Mouse (Mus musculus): ENCODE results near the gene Cadm3. TPM values are rescaled to one million over a fixed set of nuclear protein-coding genes. Genes with fewer than 3 reads are reported as not detected.

Gene Cadm3
- polyA plus RNA-seq, 1 experiment from 2014 or later, result 19.4 TPM

GRCm38 (mm10) chr1:173348527-173348926 lies 19.0 kb downstream of the Cadm3 start:
- Histone ChIP-seq H3K4me3 (ENCODE audit: low read depth, low read length) (no peak overlapping the region), H3K27ac (ENCODE audit: low read depth, low read length) (no peak overlapping the region), H3K9me3 (ENCODE audit: control insufficient read depth, low read length) (no peaks in the 10 kb centered on the region), H3K4me1 (ENCODE audit: control insufficient read depth, insufficient read depth, low read length) (peaks cover 19% of the 10 kb centered on the region), H3K4me2 (no peak overlapping the region), H3K9ac (ENCODE audit: low read length) (no peak overlapping the region), H3K36me3 (ENCODE audit: control insufficient read depth, insufficient read depth, low read length) (no peaks in the 10 kb centered on the region), H3K27me3 (ENCODE audit: control insufficient read depth, insufficient read depth, low read length) (no peaks in the 10 kb centered on the region)
- DNase-seq (ENCODE audit: low spot score, missing footprints), result no peak
- no peak for ATAC-seq (ENCODE audit: low FRiP score)
- WGBS, result 14% methylated on average over 1 of the region's 1 CpGs

- H3K4me2 ChIP-seq, result no peak overlapping the region
- H3K4me1 ChIP-seq (ENCODE audit: control insufficient read depth, insufficient read depth, low read length), result peaks cover 6% of the 10 kb centered on the region
- no peaks in the 10 kb centered on the region for H3K36me3 ChIP-seq (ENCODE audit: control insufficient read depth, insufficient read depth, low read length)
- H3K27me3 ChIP-seq (ENCODE audit: control insufficient read depth, insufficient read depth, low read length), result no peaks in the 10 kb centered on the region
- no peak overlapping the region for H3K27ac ChIP-seq (ENCODE audit: low read depth, low read length)
- no peak overlapping the region for H3K9ac ChIP-seq (ENCODE audit: low read length)
- H3K9me3 ChIP-seq (ENCODE audit: control insufficient read depth, low read length), result no peaks in the 10 kb centered on the region
- DNase-seq (ENCODE audit: low spot score, missing footprints) (no peak), ATAC-seq (ENCODE audit: low FRiP score) (no peak)
- 88% methylated on average over 4 of the region's 4 CpGs for WGBS
- H3K4me3 ChIP-seq (ENCODE audit: low read depth, low read length), result no peak overlapping the region
Observed at GRCm38 (mm10) chr1:173345112-173345511, 22.4 kb downstream of the Cadm3 start.

- Histone ChIP-seq H3K27me3 (ENCODE audit: control insufficient read depth, insufficient read depth, low read length) (no peaks in the 10 kb centered on the region), H3K9ac (ENCODE audit: low read length) (no peak overlapping the region), H3K27ac (ENCODE audit: low read depth, low read length) (no peak overlapping the region), H3K36me3 (ENCODE audit: control insufficient read depth, insufficient read depth, low read length) (no peaks in the 10 kb centered on the region), H3K4me2 (no peak overlapping the region), H3K4me3 (ENCODE audit: low read depth, low read length) (no peak overlapping the region), H3K4me1 (ENCODE audit: control insufficient read depth, insufficient read depth, low read length) (peaks cover 3% of the 10 kb centered on the region; the same call in 1 of the 2 replicates), H3K9me3 (ENCODE audit: control insufficient read depth, low read length) (no peaks in the 10 kb centered on the region)
- DNase-seq (ENCODE audit: low spot score, missing footprints) (no peak), ATAC-seq (ENCODE audit: low FRiP score) (no peak)
- WGBS, result 59% methylated on average over 3 of the region's 3 CpGs
Observed at GRCm38 (mm10) chr1:173343934-173344333, 23.6 kb downstream of the Cadm3 start.

- H3K9ac ChIP-seq (ENCODE audit: low read length), result no peak overlapping the region
- H3K4me1 ChIP-seq (ENCODE audit: control insufficient read depth, insufficient read depth, low read length), result no peaks in the 10 kb centered on the region
- no peak overlapping the region for H3K4me2 ChIP-seq
- H3K9me3 ChIP-seq (ENCODE audit: control insufficient read depth, low read length), result no peaks in the 10 kb centered on the region
- DNase-seq (ENCODE audit: low spot score, missing footprints) (no peak), ATAC-seq (ENCODE audit: low FRiP score) (0 out of 2 replicates have a peak, but pooled peaks have one; percentile 11)
- WGBS, result 79% methylated on average over 1 of the region's 1 CpGs
- H3K4me3 ChIP-seq (ENCODE audit: low read depth, low read length), result no peak overlapping the region
- H3K27ac ChIP-seq (ENCODE audit: low read depth, low read length), result no peak overlapping the region
- H3K36me3 ChIP-seq (ENCODE audit: control insufficient read depth, insufficient read depth, low read length), result no peaks in the 10 kb centered on the region
- H3K27me3 ChIP-seq (ENCODE audit: control insufficient read depth, insufficient read depth, low read length), result no peaks in the 10 kb centered on the region
Observed at GRCm38 (mm10) chr1:173342425-173342824, 25.1 kb downstream of the Cadm3 start.

- Histone ChIP-seq H3K27me3 (ENCODE audit: control insufficient read depth, insufficient read depth, low read length) (no peaks in the 10 kb centered on the region), H3K4me3 (ENCODE audit: low read depth, low read length) (no peak overlapping the region), H3K9ac (ENCODE audit: low read length) (no peak overlapping the region), H3K9me3 (ENCODE audit: control insufficient read depth, low read length) (no peaks in the 10 kb centered on the region), H3K36me3 (ENCODE audit: control insufficient read depth, insufficient read depth, low read length) (no peaks in the 10 kb centered on the region), H3K4me1 (ENCODE audit: control insufficient read depth, insufficient read depth, low read length) (peaks cover 5% of the 10 kb centered on the region; the same call in 1 of the 2 replicates), H3K27ac (ENCODE audit: low read depth, low read length) (no peak overlapping the region), H3K4me2 (no peak overlapping the region)
- 11% methylated on average over 2 of the region's 2 CpGs for WGBS
- ATAC-seq (ENCODE audit: low FRiP score) (peak; percentile 72), DNase-seq (ENCODE audit: low spot score, missing footprints) (peak; percentile 96)
Observed at GRCm38 (mm10) chr1:173339543-173339942, 28.0 kb downstream of the Cadm3 start.

- 87% methylated on average over 10 of the region's 10 CpGs for WGBS
- Histone ChIP-seq H3K4me2 (no peak overlapping the region), H3K27me3 (ENCODE audit: control insufficient read depth, insufficient read depth, low read length) (no peaks in the 10 kb centered on the region), H3K9ac (ENCODE audit: low read length) (no peak overlapping the region), H3K36me3 (ENCODE audit: control insufficient read depth, insufficient read depth, low read length) (no peaks in the 10 kb centered on the region), H3K9me3 (ENCODE audit: control insufficient read depth, low read length) (no peaks in the 10 kb centered on the region), H3K4me3 (ENCODE audit: low read depth, low read length) (no peak overlapping the region), H3K4me1 (ENCODE audit: control insufficient read depth, insufficient read depth, low read length) (peaks cover 5% of the 10 kb centered on the region; the same call in 1 of the 2 replicates), H3K27ac (ENCODE audit: low read depth, low read length) (no peak overlapping the region)
- DNase-seq (ENCODE audit: low spot score, missing footprints), result no peak
- no peak for ATAC-seq (ENCODE audit: low FRiP score)
Observed at GRCm38 (mm10) chr1:173337008-173337407, 30.5 kb downstream of the Cadm3 start.

GRCm38 (mm10) chr1:173335903-173336302 lies 31.6 kb downstream of the Cadm3 start:
- DNase-seq (ENCODE audit: low spot score, missing footprints) (no peak), ATAC-seq (ENCODE audit: low FRiP score) (no peak)
- peaks cover 5% of the 10 kb centered on the region; the same call in 1 of the 2 replicates for H3K4me1 ChIP-seq (ENCODE audit: control insufficient read depth, insufficient read depth, low read length)
- H3K9me3 ChIP-seq (ENCODE audit: control insufficient read depth, low read length), result no peaks in the 10 kb centered on the region
- H3K36me3 ChIP-seq (ENCODE audit: control insufficient read depth, insufficient read depth, low read length), result no peaks in the 10 kb centered on the region
- no peak overlapping the region for H3K9ac ChIP-seq (ENCODE audit: low read length)
- 60% methylated on average over 11 of the region's 11 CpGs for WGBS
- no peaks in the 10 kb centered on the region for H3K27me3 ChIP-seq (ENCODE audit: control insufficient read depth, insufficient read depth, low read length)
- no peak overlapping the region for H3K4me3 ChIP-seq (ENCODE audit: low read depth, low read length)
- no peak overlapping the region for H3K4me2 ChIP-seq
- no peak overlapping the region for H3K27ac ChIP-seq (ENCODE audit: low read depth, low read length)

- 70% methylated on average over 9 of the region's 9 CpGs for whole genome bisulfite sequencing
Observed at GRCm38 (mm10) chr1:173333312-173334253, 33.9 kb downstream of the Cadm3 start, which contains the start of gene Ackr1. Gene Ackr1, minus strand, starts transcription at chr1:173333750.

GRCm38 (mm10) chr1:173332418-173332817 lies 35.1 kb downstream of the Cadm3 start:
- peaks cover 5% of the 10 kb centered on the region; the same call in 1 of the 2 replicates for H3K4me1 ChIP-seq (ENCODE audit: control insufficient read depth, insufficient read depth, low read length)
- no peaks in the 10 kb centered on the region for H3K27me3 ChIP-seq (ENCODE audit: control insufficient read depth, insufficient read depth, low read length)
- no peaks in the 10 kb centered on the region for H3K9me3 ChIP-seq (ENCODE audit: control insufficient read depth, low read length)
- DNase-seq (ENCODE audit: low spot score, missing footprints) (no peak), ATAC-seq (ENCODE audit: low FRiP score) (no peak)
- no peak overlapping the region for H3K27ac ChIP-seq (ENCODE audit: low read depth, low read length)
- H3K36me3 ChIP-seq (ENCODE audit: control insufficient read depth, insufficient read depth, low read length), result no peaks in the 10 kb centered on the region
- H3K4me2 ChIP-seq, result no peak overlapping the region
- H3K4me3 ChIP-seq (ENCODE audit: low read depth, low read length), result no peak overlapping the region
- WGBS, result 86% methylated on average over 5 of the region's 5 CpGs
- no peak overlapping the region for H3K9ac ChIP-seq (ENCODE audit: low read length)

More at GRCm38 (mm10) chr1:173333312-173334253, 33.9 kb downstream of the Cadm3 start, which contains the start of gene Ackr1:
- H3K27ac ChIP-seq (ENCODE audit: low read depth, low read length), result no peak within 1 kb of the TSS
- no peak within 1 kb of the TSS for H3K9ac ChIP-seq (ENCODE audit: low read length)
- no peak within 1 kb of the TSS for H3K4me2 ChIP-seq
- no peaks in the 10 kb centered on the region for H3K9me3 ChIP-seq (ENCODE audit: control insufficient read depth, low read length)
- no peak for DNase-seq (ENCODE audit: low spot score, missing footprints)
- H3K27me3 ChIP-seq (ENCODE audit: control insufficient read depth, insufficient read depth, low read length), result no peaks in the 10 kb centered on the region
- no peaks in the 10 kb centered on the region for H3K36me3 ChIP-seq (ENCODE audit: control insufficient read depth, insufficient read depth, low read length)
- no peak within 1 kb of the TSS for H3K4me3 ChIP-seq (ENCODE audit: low read depth, low read length)
- no peak for ATAC-seq (ENCODE audit: low FRiP score)
- H3K4me1 ChIP-seq (ENCODE audit: control insufficient read depth, insufficient read depth, low read length), result peaks cover 5% of the 10 kb centered on the region; the same call in 1 of the 2 replicates
